In genomic region chr4:117001957-117002356, GRCm38 (mm10) we compare ENCODE assay signal across 12 mouse cellular contexts. TPM values are rescaled to one million over a fixed set of nuclear protein-coding genes. Genes with fewer than 3 reads are reported as not detected.
DNase-seq lines count a peak whose midpoint lies in the region; TF ChIP-seq lines count a peak whose summit lies in the region.
"Had no signal": no experiment of that assay in that cellular context is flagged by ENCODE, and none has a peak within 500 bp of the region (broad histone marks: within the 10 kb centered on the region; RNA-seq: fewer than 3 reads in every experiment).

No protein-coding gene starts in this region.

- no peaks in the 10 kb centered on the region for H3K4me1 ChIP-seq in testis, adult 2 months (ENCODE audit: control insufficient read depth, insufficient read depth, low read length)
- H3K4me1 ChIP-seq in ES-E14 (ENCODE audit: control insufficient read depth in 2 of 2, insufficient read depth in 2 of 2, low read length in 2 of 2, poor library complexity in 1 of 2) = peaks cover 3 to 12% of the 10 kb centered on the region in 2 experiments; a peak in 2 of 4 replicates
- H3K4me1 ChIP-seq in thymus, adult 2 months (replicated peaks; ENCODE audit: control insufficient read depth, insufficient read depth, low read length) = no peaks in the 10 kb centered on the region
- H3K4me1 ChIP-seq: embryonic facial prominence, embryonic 15.5 days; forebrain, embryonic 13.5 days had no signal

- intact Hi-C loops in heart, postnatal 25 days (cut with DNase I) = loop anchor here (1.0 to 5.0 kb wide), 3 partner anchors 120 to 215 kb away; no protein-coding TSS in a partner anchor

- H3K27ac ChIP-seq in testis, adult 2 months (ENCODE audit: control insufficient read depth, insufficient read depth, low read depth, low read length) = no peak overlapping the region
- no peak overlapping the region for H3K27ac ChIP-seq in ES-E14 (ENCODE audit: insufficient read depth, low read depth, low read length, poor library complexity, severe bottlenecking)
- H3K27ac ChIP-seq in thymus, adult 2 months (ENCODE audit: control insufficient read depth, insufficient read depth, low read length) = no peak overlapping the region
- H3K27ac ChIP-seq: embryonic facial prominence, embryonic 13.5 days; embryonic facial prominence, embryonic 15.5 days; forebrain, embryonic 13.5 days had no signal

- H3K4me3 ChIP-seq in testis, adult 2 months (ENCODE audit: control insufficient read depth, low read depth, low read length) = peak overlapping the region; percentile 51
- peak overlapping the region in 1 of 2 experiments; percentile 38; a peak in 1 of 4 replicates for H3K4me3 ChIP-seq in ES-E14 (ENCODE audit: insufficient read depth in 1 of 2, low read depth in 1 of 2, low read length in 2 of 2, poor library complexity in 1 of 2, severe bottlenecking in 1 of 2)
- no peak overlapping the region for H3K4me3 ChIP-seq in thymus, adult 2 months (ENCODE audit: control insufficient read depth, insufficient read depth, low read length)
- H3K4me3 ChIP-seq: embryonic facial prominence, embryonic 13.5 days; embryonic facial prominence, embryonic 15.5 days; erythroblast, embryonic 14.5 days; forebrain, embryonic 13.5 days had no signal

- H3K9me3 ChIP-seq in ES-E14 (ENCODE audit: control insufficient read depth, insufficient read depth, low read depth, low read length) = no peaks in the 10 kb centered on the region
- H3K9me3 ChIP-seq: embryonic facial prominence, embryonic 13.5 days; embryonic facial prominence, embryonic 15.5 days; forebrain, embryonic 10.5 days; forebrain, embryonic 13.5 days had no signal

- no peak for TF ChIP-seq POLR2A in testis, adult 2 months (IDR thresholded peaks at IDR 0.05; ENCODE audit: control insufficient read depth, low read depth, low read length)
- no peak for TF ChIP-seq POLR2A in thymus, adult 2 months (IDR thresholded peaks at IDR 0.05; ENCODE audit: control insufficient read depth, extremely low read depth, insufficient read depth, low read length, poor library complexity)

- peak; percentile 90 for DNase-seq in heart, adult 11 months
- no peak for DNase-seq in heart, postnatal 25 days (ENCODE audit: low spot score)
- no peak for DNase-seq in testis, postnatal 10 days (ENCODE audit: low spot score)
- no peak for DNase-seq in ES-E14 (ENCODE audit: low read depth, low spot score)
- no peak for DNase-seq in thymus, postnatal 14 days
- DNase-seq in thymus, adult 2 months = no peak

- in situ Hi-C loops in ES-E14 (cut with MboI; ENCODE audit: low sequenced_read_pairs in 2 of 2, unreplicated experiment in 2 of 2) = no loop called here

- no peak for TF ChIP-seq CTCF in testis, adult 2 months (IDR thresholded peaks at IDR 0.05; ENCODE audit: control insufficient read depth, insufficient read depth, insufficient replicate concordance, low read depth, low read length)
- no peak for TF ChIP-seq CTCF in thymus, adult 2 months (IDR thresholded peaks at IDR 0.05; ENCODE audit: borderline replicate concordance, control insufficient read depth, extremely low read depth, insufficient read depth, low read length, poor library complexity)

- 96% methylated on average over 16 of the region's 16 CpGs for WGBS in thymus, adult 2 months

- no peaks in the 10 kb centered on the region for H3K27me3 ChIP-seq in testis, adult 2 months (ENCODE audit: control insufficient read depth, insufficient read depth, low read length)
- no peaks in the 10 kb centered on the region for H3K27me3 ChIP-seq in thymus, adult 2 months (ENCODE audit: control insufficient read depth, insufficient read depth, low read length)
- H3K27me3 ChIP-seq: embryonic facial prominence, embryonic 13.5 days; embryonic facial prominence, embryonic 15.5 days; forebrain, embryonic 13.5 days had no signal

- H3K36me3 ChIP-seq in testis, adult 2 months (ENCODE audit: control insufficient read depth, insufficient read depth, low read length) = no peaks in the 10 kb centered on the region
- H3K36me3 ChIP-seq in ES-E14 (ENCODE audit: control insufficient read depth, insufficient read depth, low read length, poor library complexity, severe bottlenecking) = no peaks in the 10 kb centered on the region
- H3K36me3 ChIP-seq in thymus, adult 2 months (ENCODE audit: control insufficient read depth, insufficient read depth, low read length) = peaks cover 16% of the 10 kb centered on the region

- H3K9ac ChIP-seq in ES-E14 (ENCODE audit: insufficient read depth, low read depth, low read length, poor library complexity, severe bottlenecking) = 0 out of 2 replicates have a peak overlapping the region, but pooled peaks have one; percentile 41
- H3K9ac ChIP-seq: embryonic facial prominence, embryonic 15.5 days; forebrain, embryonic 13.5 days had no signal

TF ChIP-seq in ES-E14, 5 proteins besides CTCF, POLR2A, EP300 and RAD21:
- TF ChIP-seq CHD2 (IDR thresholded peaks at IDR 0.05; ENCODE audit: low read depth, low read length) (no peak), ZNF384 (IDR thresholded peaks at IDR 0.05; ENCODE audit: low read depth, low read length) (no peak), MAFK (IDR thresholded peaks at IDR 0.05; ENCODE audit: insufficient read depth, low read depth, low read length) (no peak), HCFC1 (IDR thresholded peaks at IDR 0.05; ENCODE audit: borderline replicate concordance, insufficient read depth, low read length) (no peak), ZC3H11A (IDR thresholded peaks at IDR 0.05; ENCODE audit: borderline replicate concordance, low read depth, low read length) (no peak)

RNA-seq across cellular contexts. Expression of gene Hectd3, which starts 6.8 kb away (rescaled TPM):
- total RNA-seq in heart, postnatal 25 days (2021) = 10 to 100 TPM; 14.8 to 15.3 TPM
- polyA plus RNA-seq in testis, adult 2 months (2012; rRNA removed) = 10.7 and 10.9 TPM in 2 replicates
- 14.8 and 21.8 TPM in 2 replicates for total RNA-seq in ES-E14 (2012; rRNA removed)
- 104 and 113 TPM in 2 replicates for polyA plus RNA-seq in thymus, adult 2 months (2012; rRNA removed)

RNA-seq across cellular contexts. Expression of gene Urod, which starts 7.7 kb away (rescaled TPM):
- 10 to 100 TPM; 85.0 to 91.1 TPM for total RNA-seq in heart, postnatal 25 days (2021)
- 16.5 and 16.8 TPM in 2 replicates for polyA plus RNA-seq in testis, adult 2 months (2012; rRNA removed)
- 65.8 and 82.5 TPM in 2 replicates for total RNA-seq in ES-E14 (2012; rRNA removed)
- 88.5 and 100 TPM in 2 replicates for polyA plus RNA-seq in thymus, adult 2 months (2012; rRNA removed)

RNA-seq across cellular contexts. Expression of gene Eif2b3, which starts 17.2 kb away (rescaled TPM):
- total RNA-seq in heart, postnatal 25 days (2021) = 10 to 100 TPM; 13.5 to 13.8 TPM
- polyA plus RNA-seq in testis, adult 2 months (2012; rRNA removed) = 5.4 and 6.3 TPM in 2 replicates
- 43.7 and 55.1 TPM in 2 replicates for total RNA-seq in ES-E14 (2012; rRNA removed)
- 5.4 and 6.1 TPM in 2 replicates for polyA plus RNA-seq in thymus, adult 2 months (2012; rRNA removed)
